Mouse (Mus musculus): ENCODE results near the gene Zkscan7. TPM values are rescaled to one million over a fixed set of nuclear protein-coding genes. Genes with fewer than 3 reads are reported as not detected.

Gene Zkscan7
- polyA plus RNA-seq, 1 experiment from 2014 or later = 1.4 TPM

GRCm38 (mm10) chr9:122928915-122929314 lies 43.4 kb downstream of the Zkscan7 start:
- 95% methylated on average over 3 of the region's 3 CpGs for WGBS
- ATAC-seq (no peak), DNase-seq (ENCODE audit: low spot score) (no peak)
- Histone ChIP-seq H3K27ac (ENCODE audit: low read depth, low read length) (no peak overlapping the region), H3K4me2 (ENCODE audit: low read length) (no peak overlapping the region), H3K9me3 (replicated peaks; ENCODE audit: control insufficient read depth, low read length) (no peaks in the 10 kb centered on the region), H3K4me1 (ENCODE audit: control insufficient read depth, insufficient read depth, low read length) (no peaks in the 10 kb centered on the region), H3K4me3 (ENCODE audit: low read depth, low read length) (no peak overlapping the region), H3K36me3 (ENCODE audit: control insufficient read depth, insufficient read depth, low read length) (peaks cover 83% of the 10 kb centered on the region), H3K9ac (ENCODE audit: low read length) (no peak overlapping the region), H3K27me3 (replicated peaks; ENCODE audit: control insufficient read depth, insufficient read depth, low read length) (no peaks in the 10 kb centered on the region)

Other genes starting within 250 kb of the Zkscan7 start
- not detected in 2 replicates for gene Topaz1, start 138.3 kb upstream of the Zkscan7 start, polyA plus RNA-seq (2014; fragmentation: Nextera tagmentation; extraction: Ambion mirVana)
- gene Tcaim, start 80.1 kb upstream of the Zkscan7 start, polyA plus RNA-seq (2014; fragmentation: Nextera tagmentation; extraction: Ambion mirVana) = 6.3 TPM in 2 replicates
- gene Gm35549, start 41.6 kb upstream of the Zkscan7 start, polyA plus RNA-seq (2014; fragmentation: Nextera tagmentation; extraction: Ambion mirVana) = 0.41 TPM in 1 of 2 replicates, not detected in the other
- gene Zfp445, start 19.7 kb upstream of the Zkscan7 start, polyA plus RNA-seq (2014; fragmentation: Nextera tagmentation; extraction: Ambion mirVana) = 63.1 and 79.1 TPM in 2 replicates
- 20.8 and 23.6 TPM in 2 replicates for gene Zfp105, start 37.4 kb downstream of the Zkscan7 start, polyA plus RNA-seq (2014; fragmentation: Nextera tagmentation; extraction: Ambion mirVana)
- 44.1 and 46.3 TPM in 2 replicates for gene 1110059G10Rik, start 65.3 kb downstream of the Zkscan7 start, polyA plus RNA-seq (2014; fragmentation: Nextera tagmentation; extraction: Ambion mirVana)
- gene Kif15, start 65.4 kb downstream of the Zkscan7 start, polyA plus RNA-seq (2014; fragmentation: Nextera tagmentation; extraction: Ambion mirVana) = 24.2 and 26.4 TPM in 2 replicates
- 24.1 and 24.8 TPM in 2 replicates for gene Tmem42, start 135.6 kb downstream of the Zkscan7 start, polyA plus RNA-seq (2014; fragmentation: Nextera tagmentation; extraction: Ambion mirVana)
- gene Tgm4, start 149.0 kb downstream of the Zkscan7 start, polyA plus RNA-seq (2014; fragmentation: Nextera tagmentation; extraction: Ambion mirVana) = 0.20 and 0.28 TPM in 2 replicates
- gene Zdhhc3, start 227.5 kb downstream of the Zkscan7 start, polyA plus RNA-seq (2014; fragmentation: Nextera tagmentation; extraction: Ambion mirVana) = 50.7 and 51.2 TPM in 2 replicates
- gene Exosc7, start 227.5 kb downstream of the Zkscan7 start, polyA plus RNA-seq (2014; fragmentation: Nextera tagmentation; extraction: Ambion mirVana) = 103 and 108 TPM in 2 replicates